Mouse (Mus musculus): Measurements from ENCODE around the gene Fgfr4.
"Not testable (repeated sequence)": the region's sequence is repeated elsewhere in the genome, so short reads cannot be mapped to it uniquely, and the experiment has no call there.

GRCm38 (mm10) chr13:55187062-55187461 lies 34.6 kb downstream of the Fgfr4 start:
- TF ChIP-seq CHD2 (IDR thresholded peaks at IDR 0.05; ENCODE audit: low read depth, low read length); ZNF384 (IDR thresholded peaks at IDR 0.05; ENCODE audit: low read depth, low read length); MAFK (IDR thresholded peaks at IDR 0.05; ENCODE audit: insufficient read depth, low read depth, low read length); ZC3H11A (IDR thresholded peaks at IDR 0.05; ENCODE audit: borderline replicate concordance, low read depth, low read length): not testable (repeated sequence)

Measured in ES-E14 (cell line).